Mouse (Mus musculus) urinary bladder, postnatal 36 days (tissue): Measurements from ENCODE around the gene Dok3.

Experiments
- DNase-seq, 2 experiments: peaks; one replicate each; pipeline ENCODE4 v3.0.0; 2022; ENCODE audit warnings: low spot score in 2 of 2, mixed read lengths in 1 of 2

Gene Dok3

DNA sequence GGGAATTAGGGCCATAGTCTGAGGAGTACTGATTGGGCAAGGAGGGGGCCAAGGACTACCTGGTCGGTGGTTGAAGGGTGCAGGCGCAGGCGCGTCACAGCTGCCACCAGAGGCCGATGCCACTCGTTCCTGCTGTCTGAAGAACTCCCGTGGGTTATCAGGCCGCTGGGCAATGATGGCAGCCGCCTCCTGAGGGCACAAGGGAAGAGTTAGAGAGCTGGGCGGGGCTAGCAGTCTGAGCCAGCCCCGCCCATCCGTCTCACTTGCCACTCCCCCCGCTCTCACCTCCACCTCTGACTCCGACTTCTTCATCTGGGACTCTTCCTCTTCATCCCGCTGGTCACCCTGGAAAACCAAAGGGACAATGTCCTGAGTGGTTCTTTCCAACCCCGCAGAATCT is 51.6 kb downstream of the Dok3 start:
- DNase-seq, result no peak

DNA sequence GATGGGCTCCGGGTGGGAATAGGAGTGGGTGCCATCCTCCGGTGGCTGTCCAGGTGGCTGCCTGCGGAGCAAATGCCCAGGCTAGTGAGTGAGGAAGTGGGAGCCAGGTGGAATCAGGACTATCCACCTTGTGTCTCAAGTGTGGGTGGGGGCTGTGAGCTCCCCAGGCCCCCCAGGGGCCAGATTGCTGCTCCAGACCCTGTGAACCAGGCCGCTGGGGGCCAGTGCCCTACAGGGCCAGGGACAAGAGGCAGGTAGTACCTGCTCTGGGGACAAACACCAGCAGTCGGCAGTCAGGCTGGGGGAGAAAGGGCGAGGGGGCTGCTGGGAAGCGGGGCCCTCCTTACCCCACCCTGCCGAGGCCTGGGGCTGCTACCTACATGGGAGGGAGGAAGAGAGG is 52.8 kb downstream of the Dok3 start:
- no peak for DNase-seq

DNA sequence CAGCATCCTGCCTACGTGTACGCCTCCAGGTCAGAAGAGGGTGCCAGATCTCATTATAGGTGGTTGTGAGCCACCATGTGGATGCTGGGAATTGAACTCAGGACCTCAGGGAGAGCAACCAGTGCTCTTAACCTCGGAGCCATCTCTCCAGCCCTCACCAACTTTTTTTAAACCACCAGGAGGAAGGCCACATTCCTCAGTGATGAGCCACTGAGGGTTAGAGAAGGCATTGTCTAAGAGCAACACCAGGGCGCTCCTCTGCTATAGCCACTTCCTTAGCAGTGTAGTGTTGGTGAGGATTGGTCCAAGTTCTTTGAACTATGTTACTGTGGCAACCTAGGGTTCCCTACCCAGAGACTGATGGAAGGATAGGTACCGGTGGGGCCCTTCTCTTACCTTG is 53.3 kb downstream of the Dok3 start:
- no peak for DNase-seq

- DNase-seq, result no peak
Measured at GRCm38 (mm10) chr13:55474621-55475069, 54.5 kb downstream of the Dok3 start.

GRCm38 (mm10) chr13:55473961-55474360 is 55.1 kb downstream of the Dok3 start:
- no peak for DNase-seq
